Mouse (Mus musculus): ENCODE data around the gene Tlr9. TPM values are rescaled to one million over a fixed set of nuclear protein-coding genes. Genes with fewer than 3 reads are reported as not detected.

The Tlr9 gene
- total RNA-seq (2017), result 0.41 and 0.53 TPM in 2 replicates

GRCm38 (mm10) chr9:106222261-106222851, at the start of gene Tlr9:
Gene Tlr9, plus strand, starts transcription at chr9:106222598.
- peak; percentile 64 for ATAC-seq (replicated peaks; ENCODE audit: low read depth, poor library complexity, severe bottlenecking)

DNA sequence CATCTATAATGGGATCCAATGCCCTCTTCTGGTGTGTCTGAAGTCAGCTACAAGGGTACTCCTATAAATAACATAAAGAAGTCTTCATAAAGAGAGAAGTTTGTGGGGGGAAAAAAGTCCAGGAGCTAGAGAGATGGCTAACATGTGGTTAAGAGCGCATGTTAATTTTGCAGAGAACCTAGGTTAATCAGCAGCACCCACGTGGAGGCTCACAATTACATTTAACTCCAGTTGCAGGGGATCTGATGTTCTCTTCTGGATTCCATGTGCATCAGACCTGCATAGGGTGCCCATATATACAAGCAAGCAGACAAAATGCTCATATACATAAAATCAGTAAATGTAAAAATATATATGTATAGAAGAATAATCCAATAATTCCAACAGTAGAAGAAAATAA, 49.0 kb upstream of the Tlr9 start:
- no peak for ATAC-seq (replicated peaks; ENCODE audit: low read depth, poor library complexity, severe bottlenecking)

DNA sequence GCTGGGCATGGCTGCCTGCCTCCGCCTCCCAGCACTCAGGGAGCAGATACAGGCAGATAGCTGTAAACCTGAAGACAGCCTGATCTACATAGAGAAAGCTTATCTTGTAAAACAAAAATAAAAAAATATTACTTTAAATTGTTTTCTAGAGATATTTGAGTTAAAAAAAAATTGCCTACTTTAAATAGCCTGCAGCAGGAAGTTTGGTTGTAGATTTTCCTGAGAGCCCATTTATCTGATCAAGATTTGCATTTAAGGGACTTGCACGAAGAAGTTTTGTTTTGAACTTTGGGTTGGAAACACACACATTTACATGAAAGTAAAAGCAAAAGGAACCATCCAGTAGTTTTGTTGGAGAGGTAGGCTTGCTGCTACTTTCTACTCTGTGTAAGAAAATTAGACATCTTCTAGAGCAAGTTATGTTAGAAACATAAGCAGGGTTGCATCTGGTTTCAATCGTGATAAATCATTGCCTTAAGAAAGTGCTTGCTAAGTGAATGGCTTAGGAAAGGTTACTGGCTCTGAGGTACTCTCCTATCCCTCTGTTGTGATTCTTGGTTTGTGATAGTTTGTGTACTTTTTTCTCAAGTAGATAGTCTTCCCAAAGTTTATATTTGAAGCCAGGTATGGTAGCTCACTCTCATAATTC, 46.7 kb upstream of the Tlr9 start:
- ATAC-seq (replicated peaks; ENCODE audit: low read depth, poor library complexity, severe bottlenecking), result no peak

DNA sequence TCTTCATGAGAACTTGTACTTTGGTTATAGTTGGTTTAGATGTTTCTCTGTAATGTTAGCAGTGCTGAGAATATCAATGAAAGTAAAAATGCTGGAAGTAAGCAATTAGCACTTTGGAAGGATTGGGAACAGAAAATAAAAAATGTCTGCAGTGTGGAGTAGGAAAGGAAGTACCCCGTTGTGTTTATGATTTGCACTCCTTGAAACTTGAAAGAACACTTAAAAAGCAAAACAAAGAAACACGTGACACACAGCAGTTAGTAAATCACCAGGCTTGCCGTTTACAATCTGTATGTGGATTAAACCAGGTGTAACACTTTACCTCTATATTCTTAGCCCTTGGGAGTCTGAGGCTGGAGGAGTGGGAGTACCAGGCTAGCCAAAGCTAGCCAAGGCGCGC, 45.6 kb upstream of the Tlr9 start:
- no peak for ATAC-seq (replicated peaks; ENCODE audit: low read depth, poor library complexity, severe bottlenecking)

DNA sequence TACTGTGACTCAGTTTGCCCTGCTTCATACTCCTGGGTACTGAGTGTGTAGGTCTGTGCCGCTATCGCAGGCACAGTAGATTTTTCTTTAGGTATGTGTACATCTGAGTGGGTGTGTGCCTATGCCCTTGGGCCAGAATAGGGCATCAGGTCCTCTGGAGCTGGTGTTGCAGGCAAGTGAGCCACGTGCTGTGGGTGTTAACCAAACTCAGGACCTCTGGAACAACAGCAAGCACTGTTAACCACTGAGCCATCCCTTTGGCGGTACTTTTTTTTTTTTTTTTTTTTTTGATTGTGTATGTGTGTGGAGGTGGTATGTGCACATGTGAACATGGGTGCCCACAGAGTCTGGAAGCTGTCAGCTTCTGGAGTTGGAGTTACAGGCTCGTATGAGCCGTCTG, 44.6 kb upstream of the Tlr9 start:
- no peak for ATAC-seq (replicated peaks; ENCODE audit: low read depth, poor library complexity, severe bottlenecking)

- no peak for ATAC-seq (replicated peaks; ENCODE audit: low read depth, poor library complexity, severe bottlenecking)
Measured at GRCm38 (mm10) chr9:106179454-106179853, 42.9 kb upstream of the Tlr9 start.

GRCm38 (mm10) chr9:106179964-106180363, 42.4 kb upstream of the Tlr9 start:
- no peak for ATAC-seq (replicated peaks; ENCODE audit: low read depth, poor library complexity, severe bottlenecking)

- no peak for ATAC-seq (replicated peaks; ENCODE audit: low read depth, poor library complexity, severe bottlenecking)
Measured at GRCm38 (mm10) chr9:106182146-106182545, 40.3 kb upstream of the Tlr9 start.

- ATAC-seq (replicated peaks; ENCODE audit: low read depth, poor library complexity, severe bottlenecking), result no peak
Measured at GRCm38 (mm10) chr9:106183996-106184395, 38.4 kb upstream of the Tlr9 start.

- ATAC-seq (replicated peaks; ENCODE audit: low read depth, poor library complexity, severe bottlenecking), result no peak
Measured at GRCm38 (mm10) chr9:106191355-106191754, 31.0 kb upstream of the Tlr9 start.

- no peak for ATAC-seq (replicated peaks; ENCODE audit: low read depth, poor library complexity, severe bottlenecking)
Measured at GRCm38 (mm10) chr9:106192024-106192423, 30.4 kb upstream of the Tlr9 start.

DNA sequence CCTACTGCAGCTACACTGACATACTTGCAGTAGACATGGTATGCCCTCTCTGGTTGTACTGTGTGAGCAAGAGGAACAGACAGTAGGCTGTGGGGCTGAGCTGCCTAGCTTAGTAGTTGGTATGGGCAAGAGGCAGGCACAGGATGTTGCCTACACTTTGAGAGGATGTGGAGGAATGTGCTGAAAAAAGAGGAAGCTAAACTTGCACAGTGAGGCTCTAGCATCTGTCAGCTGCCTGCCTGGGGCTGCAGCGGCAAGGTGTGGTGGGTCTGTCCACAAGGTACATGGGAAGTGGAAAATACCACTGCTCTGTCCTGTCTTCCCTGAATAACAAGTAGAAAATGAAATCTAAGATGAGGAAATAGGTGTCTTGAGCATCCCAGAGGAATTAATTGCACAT, 29.4 kb upstream of the Tlr9 start:
- peak; percentile 92 for ATAC-seq (replicated peaks; ENCODE audit: low read depth, poor library complexity, severe bottlenecking)

GRCm38 (mm10) chr9:106193930-106194807, 28.2 kb upstream of the Tlr9 start:
- ATAC-seq (replicated peaks; ENCODE audit: low read depth, poor library complexity, severe bottlenecking), result no peak

DNA sequence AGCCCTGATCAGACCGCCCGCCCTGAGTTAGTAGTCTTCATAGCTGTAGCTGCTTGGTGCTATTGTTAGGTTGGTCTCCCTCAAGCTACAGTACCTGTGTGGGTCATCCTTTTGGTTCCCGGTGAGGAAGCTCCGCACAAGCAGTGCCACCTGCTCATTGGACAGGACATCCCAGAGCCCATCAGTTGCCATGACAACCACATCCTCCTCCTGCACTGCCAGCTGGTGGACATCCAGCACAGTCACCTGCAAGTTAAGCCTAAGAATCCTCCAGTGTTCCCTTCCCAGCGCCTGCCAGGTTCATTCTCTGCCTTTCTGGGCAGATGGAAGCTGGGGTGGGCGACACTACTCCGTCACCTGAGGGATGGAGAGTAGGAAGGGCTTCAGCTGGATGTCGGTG, 26.7 kb upstream of the Tlr9 start:
- no peak for ATAC-seq (replicated peaks; ENCODE audit: low read depth, poor library complexity, severe bottlenecking)

DNA sequence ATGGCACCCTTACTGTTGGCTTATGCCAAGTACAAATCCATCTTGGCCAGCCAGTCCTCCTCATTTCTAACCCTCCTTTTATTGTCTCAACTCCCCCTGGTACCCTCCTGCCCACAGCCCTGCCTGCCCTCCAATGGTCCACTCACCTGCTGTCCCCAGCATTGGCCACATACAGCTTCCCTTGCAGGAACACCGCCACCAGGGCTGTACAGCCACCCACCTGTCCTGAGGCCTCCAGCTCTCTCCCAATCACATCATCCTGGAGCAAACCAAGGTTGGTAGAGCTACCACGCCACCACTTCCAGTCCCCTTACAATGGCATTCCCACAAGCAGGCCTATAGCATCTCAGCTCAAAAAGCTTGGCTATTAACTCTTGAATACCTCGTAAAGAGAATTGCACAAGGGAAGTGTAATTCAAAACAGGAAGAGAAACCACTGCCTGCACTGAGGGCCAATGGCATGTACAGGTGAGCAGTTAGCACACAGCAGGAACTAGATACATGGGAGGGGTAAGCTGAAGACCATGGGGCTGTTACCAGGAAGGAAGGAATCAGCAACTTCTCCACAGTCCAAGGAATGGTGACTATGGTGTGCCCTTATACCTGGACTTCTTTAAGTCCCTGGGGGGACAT, 25.2 kb upstream of the Tlr9 start:
- ATAC-seq (replicated peaks; ENCODE audit: low read depth, poor library complexity, severe bottlenecking), result no peak

- ATAC-seq (replicated peaks; ENCODE audit: low read depth, poor library complexity, severe bottlenecking), result no peak
Measured at GRCm38 (mm10) chr9:106197732-106198131, 24.7 kb upstream of the Tlr9 start.

GRCm38 (mm10) chr9:106198962-106199458, 23.4 kb upstream of the Tlr9 start:
- peak; percentile 40 for ATAC-seq (replicated peaks; ENCODE audit: low read depth, poor library complexity, severe bottlenecking)

DNA sequence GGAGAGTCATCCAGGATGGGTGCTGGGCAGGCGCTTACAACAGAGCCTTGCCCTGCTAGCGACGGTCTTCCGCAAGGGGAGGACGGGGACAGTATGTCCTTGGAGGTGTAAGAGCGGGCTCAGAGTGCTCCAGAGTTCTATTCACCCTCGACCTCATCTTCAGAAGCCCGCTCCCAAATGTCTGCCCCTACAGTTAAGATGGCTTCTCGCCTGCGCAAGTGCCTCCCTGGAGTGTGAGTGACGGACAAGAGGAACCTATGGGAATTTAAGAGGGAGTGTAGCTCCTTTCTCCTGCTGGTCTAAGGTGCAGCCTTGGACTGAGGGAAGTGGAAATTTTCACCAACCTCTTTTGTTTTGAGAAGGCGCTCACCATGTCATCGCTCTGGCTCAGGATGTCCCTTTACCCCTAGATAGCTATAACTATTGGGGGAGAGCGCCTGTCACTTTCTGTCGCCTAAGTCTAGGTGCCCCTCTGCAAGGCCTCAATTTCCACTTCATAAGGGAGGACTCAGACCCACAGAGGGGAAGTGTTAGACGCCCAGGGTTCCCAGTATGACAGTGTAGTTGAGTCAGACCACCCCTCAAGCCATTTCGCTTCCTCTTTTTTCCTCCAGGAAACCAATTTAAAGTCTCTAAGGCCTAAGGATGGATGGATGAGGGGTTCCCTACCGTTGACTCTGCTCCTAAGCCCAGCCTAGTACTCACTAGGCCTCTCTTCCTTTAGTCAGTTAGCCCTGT, 22.7 kb upstream of the Tlr9 start, which contains the start of gene Ppm1m:
Gene Ppm1m (minus strand): TSS at position 212 of the 738 bp plus-strand sequence.
- peak; percentile 24 for ATAC-seq (replicated peaks; ENCODE audit: low read depth, poor library complexity, severe bottlenecking)

DNA sequence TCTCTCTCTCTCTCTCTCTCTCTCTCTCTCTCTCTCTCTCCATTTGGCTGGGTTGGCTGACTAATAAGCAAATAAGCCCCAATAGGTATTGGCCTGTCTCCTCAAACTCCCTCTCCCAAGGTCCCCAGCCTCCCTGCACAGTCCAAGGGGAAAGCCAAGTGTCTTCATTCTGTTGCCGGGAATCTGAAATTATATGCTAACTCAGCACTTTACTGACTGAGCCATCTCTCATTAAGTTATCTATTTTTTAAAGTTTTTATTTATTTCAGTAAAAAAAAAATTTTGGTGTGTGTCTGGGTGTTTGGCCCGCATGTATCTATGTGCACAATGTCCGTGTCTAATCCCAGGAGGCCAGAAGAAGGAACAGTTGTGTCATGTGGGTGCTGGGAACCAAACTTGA, 20.5 kb upstream of the Tlr9 start:
- ATAC-seq (replicated peaks; ENCODE audit: low read depth, poor library complexity, severe bottlenecking), result no peak

Data from common myeloid progenitor, adult 5-6 weeks (primary cell).